Mouse (Mus musculus): ENCODE data around the gene Tmem44. TPM values are rescaled to one million over a fixed set of nuclear protein-coding genes. Genes with fewer than 3 reads are reported as not detected.

The Tmem44 gene
- polyA plus RNA-seq, 1 experiment from 2014 or later: 64.7 TPM

DNA sequence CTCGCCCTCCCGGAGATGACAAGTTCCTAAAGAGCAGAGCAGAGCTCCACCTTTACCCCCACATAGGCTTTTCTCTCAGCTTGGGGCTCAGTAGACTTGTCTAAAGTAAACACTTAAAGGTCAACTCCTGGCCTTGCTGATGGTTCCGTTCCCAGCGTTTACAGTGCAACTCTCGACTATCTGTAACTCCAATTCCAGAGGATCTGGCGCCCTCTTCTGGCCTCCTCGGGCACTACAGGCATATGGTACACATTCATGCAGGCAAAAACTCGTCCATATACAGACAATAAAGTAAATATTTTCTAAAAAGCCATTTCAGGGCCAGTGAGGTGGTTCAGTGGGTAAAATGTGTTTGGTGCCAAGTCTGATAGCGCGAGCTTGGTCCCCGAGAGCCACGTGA is 35.2 kb downstream of the Tmem44 start:
- Histone ChIP-seq H3K4me3 (replicated peaks) (no peak overlapping the region), H3K9me3 (replicated peaks) (no peaks in the 10 kb centered on the region), H3K36me3 (peaks cover 28% of the 10 kb centered on the region), H3K27me3 (replicated peaks) (no peaks in the 10 kb centered on the region), H3K4me1 (peaks cover 27% of the 10 kb centered on the region), H3K27ac (replicated peaks) (no peak overlapping the region), H3K9ac (replicated peaks) (no peak overlapping the region), H3K4me2 (no peak overlapping the region)
- no peak for ATAC-seq (ENCODE audit: low FRiP score)
- 72% methylated on average over 12 of the region's 12 CpGs for WGBS

GRCm38 (mm10) chr16:30513050-30514024 is 37.3 kb downstream of the Tmem44 start:
- WGBS: 60% methylated on average over 20 of the region's 20 CpGs
- no peaks in the 10 kb centered on the region for H3K9me3 ChIP-seq (replicated peaks)
- H3K36me3 ChIP-seq: peaks cover 28% of the 10 kb centered on the region
- no peak overlapping the region for H3K27ac ChIP-seq (replicated peaks)
- H3K4me3 ChIP-seq (replicated peaks): no peak overlapping the region
- H3K4me1 ChIP-seq: peaks cover 35% of the 10 kb centered on the region
- no peak for ATAC-seq (ENCODE audit: low FRiP score)
- H3K27me3 ChIP-seq (replicated peaks): no peaks in the 10 kb centered on the region
- H3K9ac ChIP-seq (replicated peaks): no peak overlapping the region
- no peak overlapping the region for H3K4me2 ChIP-seq

GRCm38 (mm10) chr16:30512375-30513049 is 38.1 kb downstream of the Tmem44 start:
- H3K27me3 ChIP-seq (replicated peaks): no peaks in the 10 kb centered on the region
- WGBS: 62% methylated on average over 8 of the region's 8 CpGs

DNA sequence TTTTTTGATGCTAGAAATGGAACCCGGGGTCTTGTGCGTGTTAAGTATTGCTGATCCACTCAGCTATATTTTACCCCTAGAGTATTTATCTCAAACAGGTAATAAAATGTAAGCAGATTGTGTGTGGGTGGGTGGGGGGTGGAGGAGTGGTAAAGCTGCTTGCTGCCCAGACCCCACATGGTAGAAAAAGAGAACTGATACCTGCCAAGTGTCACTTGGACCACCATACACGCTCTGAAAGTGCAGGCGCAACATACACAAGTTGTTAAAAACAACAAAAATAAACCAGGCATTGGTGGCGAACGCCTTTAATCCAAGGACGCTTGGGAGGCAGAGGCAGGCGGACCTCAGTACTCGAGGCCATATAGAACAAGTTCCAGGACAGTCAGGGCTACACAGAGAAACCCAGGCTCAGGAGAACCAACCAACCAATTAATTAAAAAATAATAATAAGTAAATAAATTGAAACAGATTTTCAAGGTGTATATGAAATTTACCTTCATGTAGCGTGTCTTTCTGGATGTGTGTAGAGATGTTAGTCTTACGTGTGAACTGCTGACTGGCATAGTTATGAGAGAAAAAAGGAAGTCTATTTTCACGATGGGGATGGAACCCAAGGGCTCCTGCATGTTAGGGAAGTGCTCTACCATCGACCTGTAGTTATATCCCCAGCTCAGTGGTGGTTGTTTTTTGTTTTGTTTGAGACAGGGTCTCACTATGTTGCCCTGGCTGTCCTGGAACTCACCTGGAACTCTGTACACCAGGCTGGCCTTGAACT is 38.9 kb downstream of the Tmem44 start:
- Histone ChIP-seq H3K27ac (replicated peaks) (peak overlapping the region; percentile 90), H3K4me3 (replicated peaks) (peak overlapping the region; percentile 62), H3K4me1 (peaks cover 35% of the 10 kb centered on the region), H3K36me3 (peaks cover 20% of the 10 kb centered on the region), H3K9me3 (replicated peaks) (no peaks in the 10 kb centered on the region), H3K9ac (replicated peaks) (peak overlapping the region; percentile 74), H3K4me2 (peak overlapping the region; percentile 70), H3K27me3 (replicated peaks) (no peaks in the 10 kb centered on the region)
- 77% methylated on average over 13 of the region's 13 CpGs for WGBS
- no peak for ATAC-seq (ENCODE audit: low FRiP score)

More at GRCm38 (mm10) chr16:30512375-30513049, 38.1 kb downstream of the Tmem44 start:
- Histone ChIP-seq H3K9me3 (replicated peaks) (no peaks in the 10 kb centered on the region), H3K9ac (replicated peaks) (no peak overlapping the region), H3K4me2 (no peak overlapping the region), H3K36me3 (peaks cover 26% of the 10 kb centered on the region), H3K27ac (replicated peaks) (no peak overlapping the region), H3K4me3 (replicated peaks) (no peak overlapping the region), H3K4me1 (peaks cover 35% of the 10 kb centered on the region)
- no peak for ATAC-seq (ENCODE audit: low FRiP score)

GRCm38 (mm10) chr16:30510504-30511451 is 39.9 kb downstream of the Tmem44 start:
- Histone ChIP-seq H3K27ac (replicated peaks) (peak overlapping the region; percentile 90), H3K9me3 (replicated peaks) (no peaks in the 10 kb centered on the region), H3K4me2 (peak overlapping the region; percentile 70), H3K4me1 (peaks cover 35% of the 10 kb centered on the region), H3K4me3 (replicated peaks) (peak overlapping the region; percentile 62), H3K27me3 (replicated peaks) (no peaks in the 10 kb centered on the region), H3K9ac (replicated peaks) (peak overlapping the region; percentile 74), H3K36me3 (peaks cover 14% of the 10 kb centered on the region; the same call in 1 of the 2 replicates)
- ATAC-seq (ENCODE audit: low FRiP score): peak; percentile 91
- WGBS: 3% methylated on average over 44 of the region's 44 CpGs

- no peak for ATAC-seq (ENCODE audit: low FRiP score)
- peak overlapping the region; percentile 74 for H3K9ac ChIP-seq (replicated peaks)
- peaks cover 35% of the 10 kb centered on the region for H3K4me1 ChIP-seq
- no peaks in the 10 kb centered on the region for H3K9me3 ChIP-seq (replicated peaks)
- WGBS: 50% methylated on average over 9 of the region's 9 CpGs
- peaks cover 9% of the 10 kb centered on the region; the same call in 1 of the 2 replicates for H3K36me3 ChIP-seq
- no peaks in the 10 kb centered on the region for H3K27me3 ChIP-seq (replicated peaks)
- H3K4me2 ChIP-seq: peak overlapping the region; percentile 70
- peak overlapping the region; percentile 90 for H3K27ac ChIP-seq (replicated peaks)
- H3K4me3 ChIP-seq (replicated peaks): peak overlapping the region; percentile 62
Observed at GRCm38 (mm10) chr16:30510091-30510490, 40.6 kb downstream of the Tmem44 start.

DNA sequence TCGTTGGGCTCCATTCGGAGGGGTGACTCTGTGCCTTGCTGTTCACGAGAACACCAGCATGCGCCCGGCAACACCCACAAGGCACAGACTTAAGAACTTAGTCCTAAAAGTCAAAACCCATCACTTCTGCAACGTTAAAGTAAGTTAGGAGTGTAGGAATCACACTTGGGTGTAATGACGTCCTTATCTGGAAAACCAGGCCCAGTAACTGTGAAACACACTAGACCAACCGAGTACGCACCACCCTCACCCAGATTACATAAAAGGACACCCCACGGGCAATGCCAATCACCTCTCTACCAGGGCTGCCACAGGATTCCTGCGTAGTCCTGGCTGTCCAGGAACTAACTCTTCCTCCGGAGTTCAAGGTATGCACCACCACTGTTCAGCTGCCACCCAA is 41.3 kb downstream of the Tmem44 start:
- H3K4me3 ChIP-seq (replicated peaks): no peak overlapping the region
- no peaks in the 10 kb centered on the region for H3K27me3 ChIP-seq (replicated peaks)
- H3K4me1 ChIP-seq: peaks cover 35% of the 10 kb centered on the region
- WGBS: 93% methylated on average over 12 of the region's 12 CpGs
- H3K27ac ChIP-seq (replicated peaks): no peak overlapping the region
- no peak overlapping the region for H3K4me2 ChIP-seq
- no peaks in the 10 kb centered on the region for H3K9me3 ChIP-seq (replicated peaks)
- peaks cover 6% of the 10 kb centered on the region; the same call in 1 of the 2 replicates for H3K36me3 ChIP-seq
- no peak overlapping the region for H3K9ac ChIP-seq (replicated peaks)
- no peak for ATAC-seq (ENCODE audit: low FRiP score)

DNA sequence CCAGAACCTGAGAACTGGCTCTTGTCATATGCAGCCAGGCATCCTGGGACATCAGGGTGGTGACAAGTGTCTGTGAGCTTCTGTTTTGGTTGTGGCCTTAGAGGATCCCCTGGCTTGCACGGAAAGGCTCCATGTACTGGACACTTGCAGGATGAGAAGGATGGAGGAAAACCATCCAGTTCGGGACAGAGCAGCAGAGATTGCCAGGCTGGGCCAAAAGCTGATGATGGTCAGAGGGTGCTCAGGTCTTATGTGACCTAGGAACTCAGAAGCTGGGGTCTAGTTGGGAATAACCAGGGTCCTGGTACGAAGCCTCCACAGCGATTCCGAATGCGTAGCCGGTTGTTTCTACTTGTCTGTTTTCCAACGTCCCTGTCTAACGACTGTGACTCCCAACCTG is 41.9 kb downstream of the Tmem44 start:
- H3K27ac ChIP-seq (replicated peaks): no peak overlapping the region
- no peak overlapping the region for H3K9ac ChIP-seq (replicated peaks)
- no peaks in the 10 kb centered on the region; the same call in 1 of the 2 replicates for H3K36me3 ChIP-seq
- H3K4me3 ChIP-seq (replicated peaks): no peak overlapping the region
- WGBS: 92% methylated on average over 9 of the region's 9 CpGs
- H3K9me3 ChIP-seq (replicated peaks): no peaks in the 10 kb centered on the region
- H3K4me1 ChIP-seq: peaks cover 32% of the 10 kb centered on the region
- no peak overlapping the region for H3K4me2 ChIP-seq
- H3K27me3 ChIP-seq (replicated peaks): no peaks in the 10 kb centered on the region
- ATAC-seq (ENCODE audit: low FRiP score): no peak

DNA sequence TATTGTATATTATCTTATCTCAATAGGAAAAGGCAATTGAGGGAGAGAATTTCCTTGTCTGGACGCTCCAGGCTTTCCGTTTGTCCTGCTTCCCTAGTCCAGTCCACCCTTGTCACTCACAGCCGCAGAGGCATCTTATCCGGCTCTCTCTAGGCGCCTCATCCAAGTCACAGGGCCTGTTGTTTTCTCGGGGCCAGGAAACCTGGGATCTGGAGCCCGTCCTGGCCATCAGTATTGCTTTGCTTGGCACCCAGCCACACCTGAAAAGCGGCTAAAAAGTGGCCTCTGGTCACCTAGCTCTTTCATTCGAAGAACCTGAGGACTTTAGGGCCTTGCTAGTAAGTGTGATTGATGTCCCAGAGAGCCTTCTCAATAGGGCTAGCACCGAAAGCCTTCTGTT is 43.5 kb downstream of the Tmem44 start:
- H3K27me3 ChIP-seq (replicated peaks): no peaks in the 10 kb centered on the region
- no peaks in the 10 kb centered on the region for H3K36me3 ChIP-seq
- no peak overlapping the region for H3K4me2 ChIP-seq
- H3K4me3 ChIP-seq (replicated peaks): no peak overlapping the region
- 65% methylated on average over 10 of the region's 10 CpGs for WGBS
- no peak overlapping the region for H3K9ac ChIP-seq (replicated peaks)
- H3K9me3 ChIP-seq (replicated peaks): no peaks in the 10 kb centered on the region
- no peak for ATAC-seq (ENCODE audit: low FRiP score)
- no peak overlapping the region for H3K27ac ChIP-seq (replicated peaks)
- H3K4me1 ChIP-seq: peaks cover 20% of the 10 kb centered on the region

DNA sequence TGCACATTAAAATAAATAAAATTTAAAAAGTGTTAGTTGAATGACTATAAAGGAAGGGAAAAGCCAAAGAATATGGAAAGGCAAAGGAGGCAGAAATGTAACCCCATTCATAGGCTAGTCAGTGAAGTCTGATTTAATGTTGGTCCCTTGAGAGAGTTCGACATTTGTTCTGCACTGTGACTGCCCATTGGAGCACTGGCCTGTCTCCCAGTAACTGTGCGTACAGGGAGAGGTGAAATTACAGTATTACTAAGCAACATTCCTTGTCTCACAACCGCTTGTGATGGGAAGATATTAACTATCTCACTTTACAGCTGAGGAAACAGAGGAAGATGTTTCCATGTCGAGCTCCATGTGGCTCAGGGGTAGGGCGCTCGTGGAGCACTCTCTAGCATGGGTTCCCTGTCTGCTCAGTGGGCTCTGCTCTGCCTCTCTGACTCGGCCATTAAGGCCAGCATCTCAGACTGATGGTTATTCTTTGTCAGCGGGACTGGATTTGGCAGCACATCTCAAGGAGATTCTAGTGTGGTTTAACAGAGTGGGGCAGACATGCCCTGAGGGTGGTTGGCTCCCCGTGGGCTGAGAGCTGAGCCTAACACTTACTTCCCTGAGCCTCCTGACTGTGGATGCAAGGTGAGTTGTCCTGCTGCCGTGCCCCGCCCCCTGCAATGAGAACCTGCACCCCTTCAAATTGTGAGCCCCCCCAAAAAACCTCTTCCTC is 45.2 kb downstream of the Tmem44 start:
- H3K9me3 ChIP-seq (replicated peaks): no peaks in the 10 kb centered on the region
- peaks cover 9% of the 10 kb centered on the region for H3K4me1 ChIP-seq
- H3K9ac ChIP-seq (replicated peaks): no peak overlapping the region
- H3K27me3 ChIP-seq (replicated peaks): no peaks in the 10 kb centered on the region
- no peak overlapping the region for H3K4me3 ChIP-seq (replicated peaks)
- H3K36me3 ChIP-seq: no peaks in the 10 kb centered on the region
- H3K4me2 ChIP-seq: no peak overlapping the region
- WGBS: 62% methylated on average over 11 of the region's 11 CpGs
- no peak for ATAC-seq (ENCODE audit: low FRiP score)
- H3K27ac ChIP-seq (replicated peaks): no peak overlapping the region

Measured in neural tube, embryonic 15.5 days (tissue).